Mouse (Mus musculus) liver, postnatal 0 days (tissue): Measurements from ENCODE around the gene Ppm1f. TPM values are rescaled to one million over a fixed set of nuclear protein-coding genes. Genes with fewer than 3 reads are reported as not detected.

Experiments used
- ATAC-seq: fragments of 200-750 bp; cut with Nextera tagmentation; 2 replicates; pipeline ENCODE4 v1.8.0; 2017; ENCODE audit warnings: mild to moderate bottlenecking, moderate library complexity
- DNase-seq: peaks from one replicate; pipeline ENCODE4 v3.0.0-alpha.2; 2016
- H3K27ac ChIP-seq: fragments of 300-500 bp; sonication (generic); 2 replicates; pipeline ENCODE4 v1.5.1; 2014; ENCODE audit warnings: antibody characterized with exemption, moderate library complexity, mild to moderate bottlenecking, low read depth
- H3K27me3 ChIP-seq: fragments of 300-500 bp; sonication (generic); 2 replicates; pipeline ENCODE4 v1.6.1; 2014; ENCODE audit warnings: low read length, control low read depth, mixed read lengths; ENCODE audit not compliant: insufficient read depth
- H3K36me3 ChIP-seq: fragments of 300-500 bp; sonication (generic); replicated peaks from 2 replicates; pipeline ENCODE4 v1.6.1; 2014; ENCODE audit warnings: mild to moderate bottlenecking, control low read depth, low read length, moderate library complexity, mixed read lengths; ENCODE audit not compliant: insufficient read depth
- H3K4me1 ChIP-seq: fragments of 300-500 bp; sonication (generic); 2 replicates; pipeline ENCODE4 v1.6.1; 2014; ENCODE audit warnings: antibody characterized with exemption, mild to moderate bottlenecking, control low read depth; ENCODE audit not compliant: insufficient read depth
- H3K4me2 ChIP-seq: fragments of 300-500 bp; sonication (generic); 2 replicates; pipeline ENCODE4 v1.6.1; 2014; ENCODE audit warnings: low read depth, mild to moderate bottlenecking, low read length, moderate library complexity, mixed read lengths
- H3K4me3 ChIP-seq: fragments of 300-500 bp; sonication (generic); 2 replicates; pipeline ENCODE4 v1.5.1; 2014; ENCODE audit warnings: low read depth, low read length
- H3K9ac ChIP-seq: fragments of 300-500 bp; sonication (generic); replicated peaks from 2 replicates; pipeline ENCODE4 v1.6.1; 2014; ENCODE audit warnings: mild to moderate bottlenecking, moderate library complexity
- H3K9me3 ChIP-seq: fragments of 300-500 bp; sonication (generic); 2 replicates; pipeline ENCODE4 v1.6.1; 2016; ENCODE audit warnings: mild to moderate bottlenecking, control low read depth, low read length, mixed read lengths
- CTCF ChIP-seq: sonication (generic); IDR thresholded peaks from 2 replicates; pipeline ENCODE4 v1.5.1; 2016; ENCODE audit warnings: antibody characterized with exemption, low read depth
- EP300 ChIP-seq: IDR thresholded peaks from 2 replicates; pipeline ENCODE4 v1.6.1; 2016; ENCODE audit warnings: antibody characterized with exemption, low read depth, mild to moderate bottlenecking
- WGBS: fragments of 180-500 bp; shearing (Covaris S2); extraction: QIAGEN DNeasy Blood & Tissue Kit; methylation state at CpG from one replicate; pipeline ENCODE4 v1.1.7; 2014; ENCODE audit not compliant: insufficient replicate concordance; 5-methylcytosine and 5-hydroxymethylcytosine counted together
- polyA plus RNA-seq: library from polyadenylated mRNA; unstranded; fragments of >200 nt; fragmentation: Nextera tagmentation; extraction: Ambion mirVana; gene quantifications from 2 replicates; pipeline ENCODE4 v1.2.1, GENCODE M21; 2015

The Ppm1f gene
- polyA plus RNA-seq, 1 experiment from 2014 or later = 4.5 TPM

- no peaks in the 10 kb centered on the region for H3K9me3 ChIP-seq
- H3K27ac ChIP-seq = peak overlapping the region; percentile 44; the same call in 1 of the 2 replicates
- WGBS = 58% methylated on average over 13 of the region's 13 CpGs
- H3K9ac ChIP-seq = no peak overlapping the region
- H3K4me1 ChIP-seq = peaks cover 10% of the 10 kb centered on the region
- TF ChIP-seq EP300 (no peak), CTCF (no peak)
- no peaks in the 10 kb centered on the region for H3K27me3 ChIP-seq
- no peaks in the 10 kb centered on the region for H3K36me3 ChIP-seq
- peak; percentile 12 for DNase-seq
- ATAC-seq = 0 out of 2 replicates have a peak, but pooled peaks have one; percentile 19
- H3K4me3 ChIP-seq = no peak overlapping the region
- H3K4me2 ChIP-seq = no peak overlapping the region
Observed at GRCm38 (mm10) chr16:16856731-16857476, 39.4 kb upstream of the Ppm1f start.

DNA sequence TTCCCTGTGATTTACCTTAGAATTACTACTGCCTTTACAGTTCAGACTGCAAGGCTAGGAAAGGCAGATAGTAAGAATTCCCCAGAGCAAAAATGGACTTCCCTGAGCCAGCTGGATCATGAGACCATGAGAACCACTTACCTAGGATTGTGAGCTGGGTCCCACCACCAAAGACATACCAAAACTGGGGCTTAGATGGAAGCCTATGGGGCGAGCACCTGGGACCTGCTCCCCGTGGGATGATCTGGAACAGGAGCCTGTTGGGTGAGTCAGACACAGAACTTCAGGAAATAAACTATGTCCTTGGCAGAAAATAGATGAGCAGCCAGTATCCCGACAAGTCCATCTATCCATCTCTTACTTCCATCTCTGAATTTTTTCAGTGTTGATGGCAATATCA is 34.0 kb upstream of the Ppm1f start:
- Histone ChIP-seq H3K36me3 (no peaks in the 10 kb centered on the region), H3K27ac (no peak overlapping the region), H3K4me2 (no peak overlapping the region), H3K9ac (no peak overlapping the region), H3K4me3 (no peak overlapping the region; the same call in 1 of the 2 replicates), H3K9me3 (no peaks in the 10 kb centered on the region), H3K27me3 (no peaks in the 10 kb centered on the region), H3K4me1 (peaks cover 16% of the 10 kb centered on the region)
- peak; percentile 5 for DNase-seq
- ATAC-seq = no peak
- no peak for TF ChIP-seq CTCF
- no peak for TF ChIP-seq EP300
- WGBS = 62% methylated on average over 3 of the region's 3 CpGs

GRCm38 (mm10) chr16:16863978-16864377 is 32.3 kb upstream of the Ppm1f start, which contains the start of gene Igll1:
Igll1 (minus strand) TSS chr16:16863985.
- WGBS = 46% methylated on average over 2 of the region's 2 CpGs
- Histone ChIP-seq H3K4me1 (peaks cover 11% of the 10 kb centered on the region; the same call in 1 of the 2 replicates), H3K4me2 (no peak within 1 kb of the TSS), H3K27ac (peak within 1 kb of the TSS; percentile 55), H3K9me3 (no peaks in the 10 kb centered on the region), H3K36me3 (no peaks in the 10 kb centered on the region), H3K9ac (peak within 1 kb of the TSS; percentile 41; the same call in 1 of the 2 replicates), H3K4me3 (no peak within 1 kb of the TSS; the same call in 1 of the 2 replicates), H3K27me3 (no peaks in the 10 kb centered on the region)
- DNase-seq (peak; percentile 42), ATAC-seq (peak; percentile 57)
- TF ChIP-seq EP300 (no peak), CTCF (no peak)

DNA sequence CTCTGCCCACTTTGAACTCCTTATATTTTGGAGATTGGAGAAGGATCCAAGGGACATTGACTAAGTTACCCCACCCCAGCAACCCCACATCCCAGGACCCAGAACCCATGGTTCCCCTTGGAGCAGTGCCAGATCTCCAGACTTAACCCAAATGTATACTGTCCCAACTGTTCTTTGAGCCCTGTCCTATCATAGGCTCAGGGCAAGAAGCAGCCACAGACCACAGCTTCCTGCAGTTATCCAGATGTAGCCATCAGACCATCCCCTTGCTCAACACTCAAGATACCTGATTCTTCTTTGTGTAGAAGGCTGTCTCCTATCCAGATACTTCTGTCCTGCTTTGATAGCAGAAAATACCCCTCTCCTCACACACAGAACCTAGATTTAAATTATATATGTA is 31.1 kb upstream of the Ppm1f start:
- H3K4me3 ChIP-seq = no peak overlapping the region
- H3K36me3 ChIP-seq = no peaks in the 10 kb centered on the region
- no peak overlapping the region for H3K9ac ChIP-seq
- no peaks in the 10 kb centered on the region for H3K27me3 ChIP-seq
- peak; percentile 38 for DNase-seq
- H3K27ac ChIP-seq = peak overlapping the region; percentile 55
- TF ChIP-seq EP300 = 0 out of 2 replicates have a peak, but pooled peaks have one; percentile 27
- TF ChIP-seq CTCF = no peak
- ATAC-seq = peak; percentile 68
- H3K4me2 ChIP-seq = no peak overlapping the region
- no peaks in the 10 kb centered on the region for H3K9me3 ChIP-seq
- peaks cover 13% of the 10 kb centered on the region; the same call in 1 of the 2 replicates for H3K4me1 ChIP-seq

- Histone ChIP-seq H3K9me3 (no peaks in the 10 kb centered on the region), H3K4me2 (no peak overlapping the region), H3K27me3 (no peaks in the 10 kb centered on the region), H3K4me3 (no peak overlapping the region), H3K36me3 (no peaks in the 10 kb centered on the region), H3K9ac (no peak overlapping the region), H3K27ac (peak overlapping the region; percentile 55; the same call in 1 of the 2 replicates), H3K4me1 (peaks cover 14% of the 10 kb centered on the region; the same call in 1 of the 2 replicates)
- TF ChIP-seq CTCF (no peak), EP300 (no peak)
- DNase-seq = no peak
- 38% methylated on average over 4 of the region's 5 CpGs for WGBS
- no peak for ATAC-seq
Observed at GRCm38 (mm10) chr16:16865696-16866561, 30.3 kb upstream of the Ppm1f start.

GRCm38 (mm10) chr16:16870241-16870616 is 26.0 kb upstream of the Ppm1f start:
- peak overlapping the region; percentile 20; the same call in 1 of the 2 replicates for H3K27ac ChIP-seq
- no peak for DNase-seq
- WGBS = 31% methylated on average over 7 of the region's 7 CpGs
- peak overlapping the region; percentile 90 for H3K4me2 ChIP-seq
- no peak for TF ChIP-seq EP300
- no peak for TF ChIP-seq CTCF
- peak overlapping the region; percentile 88 for H3K4me3 ChIP-seq
- H3K27me3 ChIP-seq = no peaks in the 10 kb centered on the region
- no peak for ATAC-seq
- H3K4me1 ChIP-seq = peaks cover 17% of the 10 kb centered on the region
- peak overlapping the region; percentile 95; the same call in 1 of the 2 replicates for H3K9ac ChIP-seq
- peaks cover 2% of the 10 kb centered on the region; the same call in 1 of the 2 replicates for H3K36me3 ChIP-seq
- no peaks in the 10 kb centered on the region for H3K9me3 ChIP-seq
